Mouse (Mus musculus) testis, adult 2 months (tissue): ENCODE measurements around the gene Hsf5. TPM values are rescaled to one million over a fixed set of nuclear protein-coding genes. Genes with fewer than 3 reads are reported as not detected.

Experiments
- H3K27ac ChIP-seq: fragments of 200-500 bp; 2 replicates; pipeline ENCODE4 v1.5.1; 2012; ENCODE audit warnings: low read depth, low read length; ENCODE audit not compliant: control insufficient read depth, insufficient read depth
- H3K27me3 ChIP-seq: fragments of 200-500 bp; 2 replicates; pipeline ENCODE4 v1.6.1; 2012; ENCODE audit warnings: mild to moderate bottlenecking, low read length, moderate library complexity; ENCODE audit not compliant: control insufficient read depth, insufficient read depth
- H3K36me3 ChIP-seq: fragments of 200-500 bp; 2 replicates; pipeline ENCODE4 v1.6.1; 2012; ENCODE audit warnings: mild to moderate bottlenecking, low read length; ENCODE audit not compliant: control insufficient read depth, insufficient read depth
- H3K4me1 ChIP-seq: fragments of 200-500 bp; 2 replicates; pipeline ENCODE4 v1.6.1; 2012; ENCODE audit warnings: low read length; ENCODE audit not compliant: control insufficient read depth, insufficient read depth
- H3K4me3 ChIP-seq: fragments of 200-500 bp; 2 replicates; pipeline ENCODE4 v1.5.1; 2012; ENCODE audit warnings: low read depth, mild to moderate bottlenecking, low read length, moderate library complexity, mixed read lengths; ENCODE audit not compliant: control insufficient read depth
- CTCF ChIP-seq: fragments of 200-500 bp; IDR thresholded peaks from 2 replicates; pipeline ENCODE4 v1.5.1; 2012; ENCODE audit warnings: low read depth, mild to moderate bottlenecking, inconsistent platforms, low read length, moderate library complexity; ENCODE audit not compliant: control insufficient read depth, insufficient read depth, insufficient replicate concordance
- POLR2A ChIP-seq: fragments of 200-500 bp; IDR thresholded peaks from 2 replicates; pipeline ENCODE4 v1.6.1; 2012; ENCODE audit warnings: low read depth, mild to moderate bottlenecking, inconsistent platforms, low read length, moderate library complexity; ENCODE audit not compliant: control insufficient read depth
- polyA plus RNA-seq: library from polyadenylated mRNA; depleted of rRNA; stranded (reverse); fragments of >200 nt; gene quantifications from 2 replicates; pipeline ENCODE4 v1.2.3, GENCODE M21; 2012

The Hsf5 gene
- polyA plus RNA-seq, 1 experiment, result 89.4 TPM

DNA sequence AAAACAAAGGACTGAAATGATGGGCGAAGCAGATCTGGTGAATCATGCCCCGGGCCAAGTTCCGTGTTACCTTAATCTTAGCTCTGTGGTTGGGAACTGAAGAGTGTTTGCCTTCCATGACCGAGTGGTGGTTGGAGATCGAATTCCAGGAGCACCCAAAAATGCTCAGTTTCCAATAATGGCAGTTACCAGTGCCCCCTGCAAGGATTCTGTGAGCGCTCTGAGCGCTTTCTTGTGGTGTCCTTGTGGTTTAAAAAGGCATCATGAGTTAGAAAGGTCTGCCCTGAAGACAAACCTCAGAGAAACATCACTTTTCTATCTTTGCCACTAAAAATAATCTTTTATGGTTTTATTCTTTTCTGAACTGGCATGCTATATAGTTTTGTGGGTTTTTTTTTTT lies 62.0 kb downstream of the Hsf5 start:
- no peak overlapping the region for H3K27ac ChIP-seq
- H3K4me1 ChIP-seq, result no peaks in the 10 kb centered on the region
- TF ChIP-seq CTCF, result no peak
- TF ChIP-seq POLR2A, result no peak
- no peak overlapping the region for H3K4me3 ChIP-seq
- no peaks in the 10 kb centered on the region for H3K36me3 ChIP-seq
- H3K27me3 ChIP-seq, result no peaks in the 10 kb centered on the region

DNA sequence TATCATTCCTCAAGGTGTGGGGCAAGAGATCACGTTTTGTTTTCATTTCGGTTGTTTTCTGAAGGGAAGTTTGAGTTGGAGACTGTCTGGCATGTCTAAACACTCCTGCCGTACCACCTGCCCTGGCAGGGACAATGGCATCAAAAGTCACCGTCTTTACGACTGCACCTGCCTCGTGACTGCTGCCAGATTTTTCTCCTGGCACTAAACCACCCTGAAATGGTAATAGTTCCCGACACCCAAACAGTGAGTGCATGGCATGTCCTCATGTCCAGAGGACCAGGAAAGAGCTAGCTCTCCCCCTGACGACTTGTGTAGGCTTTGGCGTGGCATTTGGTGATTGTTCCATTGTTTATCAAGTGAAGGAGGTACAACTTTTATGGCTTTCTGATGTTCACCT lies 63.8 kb downstream of the Hsf5 start:
- H3K4me1 ChIP-seq, result no peaks in the 10 kb centered on the region
- no peak overlapping the region for H3K27ac ChIP-seq
- no peak for TF ChIP-seq POLR2A
- no peak for TF ChIP-seq CTCF
- H3K36me3 ChIP-seq, result no peaks in the 10 kb centered on the region
- H3K27me3 ChIP-seq, result no peaks in the 10 kb centered on the region
- H3K4me3 ChIP-seq, result no peak overlapping the region

DNA sequence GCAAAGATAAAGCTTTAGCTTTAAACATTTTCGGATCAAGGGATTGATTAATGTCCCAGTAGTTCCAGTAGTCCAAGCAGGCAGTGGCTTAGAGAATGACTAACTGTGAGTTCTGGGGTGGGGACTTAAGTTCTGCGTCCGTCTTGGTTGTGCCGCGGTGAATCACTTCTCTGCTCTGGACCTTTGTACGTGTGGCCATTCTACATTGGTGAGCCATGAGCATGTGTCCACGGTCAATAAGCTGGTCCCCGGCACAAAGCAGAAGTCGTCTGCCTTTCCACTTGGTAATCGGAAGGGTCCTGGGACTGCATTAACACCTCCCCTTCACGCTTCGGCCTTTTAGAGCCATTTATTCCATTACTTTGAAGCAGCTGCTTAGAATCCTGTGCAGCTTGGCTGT lies 65.1 kb downstream of the Hsf5 start:
- no peaks in the 10 kb centered on the region for H3K27me3 ChIP-seq
- H3K27ac ChIP-seq, result no peak overlapping the region
- TF ChIP-seq POLR2A, result no peak
- TF ChIP-seq CTCF, result no peak
- no peaks in the 10 kb centered on the region for H3K4me1 ChIP-seq
- no peaks in the 10 kb centered on the region for H3K36me3 ChIP-seq
- no peak overlapping the region for H3K4me3 ChIP-seq

DNA sequence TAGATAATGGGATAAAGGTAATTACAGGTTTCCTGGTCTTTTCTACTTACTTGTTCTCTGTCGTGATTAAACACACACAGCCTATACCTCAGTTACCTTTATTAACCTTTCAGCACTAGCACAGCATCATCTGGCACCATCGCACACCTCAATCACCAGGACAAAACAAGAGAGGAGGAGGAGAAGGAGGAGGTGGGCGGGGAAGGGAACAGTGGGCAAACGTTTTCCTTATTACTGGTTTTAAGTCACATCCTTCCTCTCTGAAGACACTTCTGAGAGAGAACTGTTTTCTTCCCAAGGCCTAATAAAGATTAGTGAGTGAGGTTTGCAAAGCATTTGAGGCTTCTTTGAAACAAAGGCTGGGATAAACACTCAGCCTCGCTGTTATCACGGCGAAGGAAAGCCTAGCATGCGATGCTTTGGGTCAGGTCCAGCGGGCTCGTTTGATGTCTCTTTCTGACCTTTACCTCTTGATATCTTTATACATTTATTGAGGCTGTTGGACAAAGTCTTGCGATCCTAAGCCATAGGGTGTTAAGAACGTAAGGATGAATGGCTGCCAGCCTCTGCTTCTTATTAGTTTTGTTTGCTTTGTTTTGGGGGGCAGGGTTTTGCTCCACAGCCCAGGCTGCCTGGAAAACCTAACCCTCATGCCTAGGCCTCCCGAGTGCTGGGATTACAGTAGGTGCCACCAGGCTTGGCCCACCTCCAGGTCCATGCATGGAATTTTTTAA lies 66.0 kb downstream of the Hsf5 start:
- Histone ChIP-seq H3K36me3 (no peaks in the 10 kb centered on the region), H3K27me3 (no peaks in the 10 kb centered on the region), H3K4me1 (no peaks in the 10 kb centered on the region), H3K4me3 (no peak overlapping the region), H3K27ac (no peak overlapping the region)
- TF ChIP-seq CTCF (no peak), POLR2A (no peak)

DNA sequence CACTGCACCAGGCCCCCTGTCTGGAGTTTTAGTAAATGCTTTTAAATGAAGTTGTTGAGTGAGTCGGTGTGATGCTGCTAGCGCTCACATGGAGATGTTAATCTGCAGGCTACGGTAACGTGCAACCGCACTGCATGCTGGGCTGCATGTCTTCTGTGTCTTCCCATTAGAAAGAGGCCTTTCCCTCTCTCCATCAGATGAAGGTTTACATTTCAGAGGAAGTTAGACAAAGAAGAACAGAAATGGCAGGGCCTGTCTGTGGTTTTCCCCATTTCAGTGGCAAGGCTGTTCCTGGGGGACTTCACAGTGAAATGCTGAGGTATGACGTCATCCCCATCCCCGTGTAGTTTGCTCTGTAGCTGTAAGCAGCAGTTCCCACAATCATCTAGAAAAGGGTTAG lies 69.4 kb downstream of the Hsf5 start:
- no peaks in the 10 kb centered on the region for H3K27me3 ChIP-seq
- no peak overlapping the region for H3K27ac ChIP-seq
- H3K4me1 ChIP-seq, result no peaks in the 10 kb centered on the region
- TF ChIP-seq POLR2A, result no peak
- no peak for TF ChIP-seq CTCF
- H3K4me3 ChIP-seq, result no peak overlapping the region
- H3K36me3 ChIP-seq, result no peaks in the 10 kb centered on the region

DNA sequence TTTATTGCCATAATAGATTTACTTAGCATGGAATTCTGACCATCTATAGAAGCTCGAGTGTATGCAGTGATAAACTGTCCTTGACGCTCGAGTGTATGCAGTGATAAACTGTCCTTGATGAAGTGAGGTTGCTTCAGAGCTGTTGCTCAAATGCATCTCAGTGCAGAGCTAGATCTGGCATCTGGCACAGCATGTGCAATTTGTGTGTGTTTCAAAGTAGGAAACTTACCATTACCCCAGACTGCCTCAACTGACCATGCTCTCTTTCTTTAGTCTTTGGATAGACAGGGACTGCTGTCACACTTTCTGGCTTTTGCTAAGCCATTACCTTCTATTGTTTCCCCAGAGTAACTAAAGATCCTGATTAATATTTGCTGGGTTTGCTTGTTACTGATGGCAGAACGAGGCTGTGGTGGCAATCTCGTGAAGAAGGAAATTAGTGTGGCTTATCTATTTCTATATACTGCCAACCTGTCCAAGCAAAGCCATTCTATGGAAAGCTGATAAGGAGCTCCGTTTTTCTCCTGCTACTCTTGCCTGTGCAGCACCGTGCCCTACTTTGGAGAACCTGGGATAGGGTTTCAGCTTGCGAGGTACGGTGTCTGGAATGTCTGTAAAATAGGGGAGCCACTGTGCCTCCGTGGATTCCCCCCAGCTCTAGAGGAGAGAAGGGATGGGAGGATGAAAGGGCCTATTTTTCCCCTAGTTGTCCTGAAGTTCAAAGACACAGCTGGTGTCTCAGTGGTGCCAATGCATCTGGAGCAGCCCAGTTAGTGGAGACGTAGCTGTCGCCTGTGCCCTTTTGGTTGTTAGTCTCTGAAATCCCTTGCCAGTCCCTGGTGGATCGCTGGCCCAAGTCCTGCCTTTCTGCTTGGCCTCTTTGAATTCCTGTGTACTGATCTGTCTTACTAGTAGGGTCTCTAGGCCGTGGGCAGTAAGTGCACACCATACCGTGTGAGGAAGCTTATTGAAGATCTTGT lies 70.6 kb downstream of the Hsf5 start:
- Histone ChIP-seq H3K27me3 (no peaks in the 10 kb centered on the region), H3K27ac (no peak overlapping the region), H3K4me3 (no peak overlapping the region), H3K36me3 (no peaks in the 10 kb centered on the region), H3K4me1 (no peaks in the 10 kb centered on the region)
- TF ChIP-seq POLR2A (no peak), CTCF (no peak)

DNA sequence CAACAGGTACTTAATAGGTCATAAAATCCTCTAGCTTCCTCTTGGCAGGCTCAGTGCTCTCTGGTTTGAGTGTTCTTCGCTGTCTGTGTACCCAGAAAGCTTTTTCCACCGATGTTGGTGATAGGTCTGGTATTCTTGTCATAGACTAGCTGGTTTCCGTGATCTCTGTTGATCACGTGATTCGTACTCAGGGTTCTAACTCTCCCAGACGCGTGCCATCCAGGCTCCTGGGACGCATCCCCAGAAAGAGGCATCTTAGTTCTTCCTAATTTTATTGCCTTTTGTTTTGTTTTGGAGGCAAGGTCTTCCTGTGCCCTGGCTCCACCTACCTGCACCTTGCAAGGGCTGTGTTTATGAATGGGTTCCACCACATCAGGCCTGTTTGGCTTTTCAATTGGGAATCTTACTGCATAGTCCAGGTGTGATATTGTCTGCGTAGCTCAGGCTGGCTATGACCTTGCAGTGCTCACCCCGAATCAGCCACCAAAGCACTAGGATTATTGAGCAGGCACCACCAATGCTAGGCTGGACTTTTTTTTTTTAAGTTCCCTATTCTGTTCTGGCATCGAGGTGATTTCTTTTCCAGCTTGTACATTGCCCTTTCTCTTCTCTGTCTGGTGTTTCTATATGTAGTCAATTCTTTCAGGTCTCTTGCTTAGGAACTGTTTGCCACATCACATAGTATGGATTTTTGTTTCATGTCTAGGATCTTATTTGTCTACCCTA lies 71.7 kb downstream of the Hsf5 start:
- Histone ChIP-seq H3K36me3 (no peaks in the 10 kb centered on the region), H3K27me3 (no peaks in the 10 kb centered on the region), H3K4me3 (no peak overlapping the region), H3K4me1 (no peaks in the 10 kb centered on the region), H3K27ac (no peak overlapping the region)
- no peak for TF ChIP-seq POLR2A
- no peak for TF ChIP-seq CTCF
